Comparison of ENCODE assay signal across 8 mouse cellular contexts in genomic region chr5:121219980-121220731, GRCm38 (mm10). TPM values are rescaled to one million over a fixed set of nuclear protein-coding genes. Genes with fewer than 3 reads are reported as not detected.
DNase-seq lines count a peak whose midpoint lies in the region; ATAC-seq and TF ChIP-seq lines count a peak whose summit lies in the region.

Hectd4 (plus strand) TSS chr5:121220219.

- peak; percentile 89 for ATAC-seq in embryonic facial prominence, embryonic 15.5 days (ENCODE audit: insufficient number of reproducible peaks, low FRiP score, low TSS enrichment, low read depth)
- ATAC-seq in kidney, embryonic 14.5 days (ENCODE audit: low FRiP score, low TSS enrichment): peak; percentile 93
- ATAC-seq in limb, embryonic 15.5 days (ENCODE audit: insufficient number of reproducible peaks, low FRiP score, low TSS enrichment, low read depth): peak; percentile 87

- no peaks in the 10 kb centered on the region for H3K36me3 ChIP-seq in embryonic facial prominence, embryonic 15.5 days
- H3K36me3 ChIP-seq in kidney, embryonic 14.5 days (ENCODE audit: control insufficient read depth, insufficient read depth, low read length): no peaks in the 10 kb centered on the region
- H3K36me3 ChIP-seq in limb, embryonic 15.5 days: no peaks in the 10 kb centered on the region

- H3K4me1 ChIP-seq in bone marrow, adult 2 months (ENCODE audit: control insufficient read depth, insufficient read depth, low read length): no peaks in the 10 kb centered on the region; the same call in 1 of the 2 replicates
- H3K4me1 ChIP-seq in embryonic facial prominence, embryonic 15.5 days: peaks cover 9% of the 10 kb centered on the region
- H3K4me1 ChIP-seq in kidney, embryonic 14.5 days (ENCODE audit: control insufficient read depth, insufficient read depth, low read length): 0 out of 2 replicates have a peak, but pooled peaks cover 3% of the 10 kb centered on the region
- peaks cover 9% of the 10 kb centered on the region for H3K4me1 ChIP-seq in limb, embryonic 15.5 days

- 4% methylated on average over 90 of the region's 90 CpGs for WGBS in bone marrow, adult 2 months
- under 1% methylated on average over 75 of the region's 90 CpGs for WGBS in embryonic facial prominence, embryonic 15.5 days
- under 1% methylated on average over 55 of the region's 90 CpGs for WGBS in kidney, embryonic 14.5 days
- WGBS in limb, embryonic 15.5 days: under 1% methylated on average over 41 of the region's 90 CpGs

- peak within 1 kb of the TSS; percentile 92 for H3K27ac ChIP-seq in bone marrow, adult 2 months (ENCODE audit: control insufficient read depth, insufficient read depth, low read depth, low read length, poor library complexity)
- H3K27ac ChIP-seq in embryonic facial prominence, embryonic 15.5 days (replicated peaks): peak within 1 kb of the TSS; percentile 83
- H3K27ac ChIP-seq in kidney, embryonic 14.5 days (ENCODE audit: low read depth, low read length): peak within 1 kb of the TSS; percentile 24; the same call in 1 of the 2 replicates
- H3K27ac ChIP-seq in limb, embryonic 15.5 days: peak within 1 kb of the TSS; percentile 85

- no peaks in the 10 kb centered on the region for H3K27me3 ChIP-seq in embryonic facial prominence, embryonic 15.5 days
- no peaks in the 10 kb centered on the region for H3K27me3 ChIP-seq in kidney, embryonic 14.5 days (ENCODE audit: control insufficient read depth, insufficient read depth, low read length)
- H3K27me3 ChIP-seq in limb, embryonic 15.5 days: no peaks in the 10 kb centered on the region

- H3K4me2 ChIP-seq in embryonic facial prominence, embryonic 15.5 days (replicated peaks): peak within 1 kb of the TSS; percentile 74
- H3K4me2 ChIP-seq in kidney, embryonic 14.5 days (replicated peaks; ENCODE audit: low read depth, low read length): peak within 1 kb of the TSS; percentile 76
- H3K4me2 ChIP-seq in limb, embryonic 15.5 days: peak within 1 kb of the TSS; percentile 72

- H3K4me3 ChIP-seq in bone marrow, adult 2 months (replicated peaks; ENCODE audit: control insufficient read depth, low read depth, low read length): peak within 1 kb of the TSS; percentile 83
- H3K4me3 ChIP-seq in embryonic facial prominence, embryonic 15.5 days (replicated peaks): peak within 1 kb of the TSS; percentile 98
- H3K4me3 ChIP-seq in kidney, embryonic 14.5 days (ENCODE audit: low read length): peak within 1 kb of the TSS; percentile 92
- H3K4me3 ChIP-seq in limb, embryonic 15.5 days: peak within 1 kb of the TSS; percentile 97

- peak; percentile 95 for DNase-seq in 416B (ENCODE audit: low read depth)
- DNase-seq in heart, adult 9 months (ENCODE audit: low spot score in 2 of 2): peak; percentile 91 to 95
- peak; percentile 83 to 93 for DNase-seq in monocyte, adult 2 months (ENCODE audit: low read depth in 1 of 2, low spot score in 2 of 2)
- peak; percentile 96 to 97 for DNase-seq in spleen, postnatal 36 days (ENCODE audit: low spot score in 2 of 2)

- no peak for TF ChIP-seq CTCF in bone marrow, adult 2 months (IDR thresholded peaks at IDR 0.05; ENCODE audit: control insufficient read depth, insufficient read depth, low read length)

- H3K9ac ChIP-seq in embryonic facial prominence, embryonic 15.5 days: peak within 1 kb of the TSS; percentile 88
- H3K9ac ChIP-seq in kidney, embryonic 14.5 days (ENCODE audit: low read depth, low read length): peak within 1 kb of the TSS; percentile 90
- peak within 1 kb of the TSS; percentile 83 for H3K9ac ChIP-seq in limb, embryonic 15.5 days

- H3K9me3 ChIP-seq in embryonic facial prominence, embryonic 15.5 days (replicated peaks): no peaks in the 10 kb centered on the region
- no peaks in the 10 kb centered on the region for H3K9me3 ChIP-seq in kidney, embryonic 14.5 days (ENCODE audit: control insufficient read depth, low read length)
- no peaks in the 10 kb centered on the region for H3K9me3 ChIP-seq in limb, embryonic 15.5 days

- peak; percentile 81 for TF ChIP-seq POLR2A in bone marrow, adult 2 months (IDR thresholded peaks at IDR 0.05; ENCODE audit: borderline replicate concordance, control insufficient read depth, low read depth, low read length)

RNA-seq across cellular contexts. Expression of gene Hectd4, which starts in this region (rescaled TPM):
- polyA plus RNA-seq in bone marrow, adult 2 months (2011; ENCODE audit: insufficient read depth, insufficient read length, low replicate concordance, missing spikeins): 41.8 and 100 TPM in 2 replicates
- polyA plus RNA-seq in embryonic facial prominence, embryonic 15.5 days (2015; fragmentation: Nextera tagmentation; extraction: Ambion mirVana): 5.5 and 5.7 TPM in 2 replicates
- polyA plus RNA-seq in kidney, embryonic 14.5 days (2014; fragmentation: Nextera tagmentation; extraction: Ambion mirVana): 6.2 and 8.0 TPM in 2 replicates
- 3.8 and 4.1 TPM in 2 replicates for polyA plus RNA-seq in limb, embryonic 15.5 days (2015; fragmentation: Nextera tagmentation; extraction: Ambion mirVana)

Comparison
In these comparisons a context has a peak if more than half of its experiments do, and no peak if none do; other contexts are left out.
1. Peak in every context shown above with its lines: DNase-seq, ATAC-seq, H3K4me3 ChIP-seq and H3K27ac ChIP-seq.
2. H3K27ac ChIP-seq: peak in every context shown above with its lines; median percentile 92 in bone marrow, adult 2 months; 85 in limb, embryonic 15.5 days; 83 in embryonic facial prominence, embryonic 15.5 days; 24 in kidney, embryonic 14.5 days.